15 mouse cellular contexts compared by ENCODE assay signal in genomic region chr14:57833526-57833925, GRCm38 (mm10). TPM values are rescaled to one million over a fixed set of nuclear protein-coding genes. Genes with fewer than 3 reads are reported as not detected.
"Had no signal": no experiment of that assay in that cellular context is flagged by ENCODE, and none has a peak within 500 bp of the region (broad histone marks: within the 10 kb centered on the region; RNA-seq: fewer than 3 reads in every experiment).

No protein-coding gene starts in this region.

- H3K27me3 ChIP-seq: kidney, embryonic 15.5 days; liver, embryonic 13.5 days; megakaryocyte, embryonic 14.5 days; midbrain, embryonic 12.5 days; neural tube, embryonic 12.5 days; stomach, embryonic 15.5 days had no signal

- H3K4me3 ChIP-seq: kidney, embryonic 15.5 days; limb, embryonic 10.5 days; liver, embryonic 13.5 days; megakaryocyte, embryonic 14.5 days; midbrain, embryonic 12.5 days; myocyte; neural tube, embryonic 12.5 days; stomach, embryonic 15.5 days had no signal

- H3K9me3 ChIP-seq: kidney, embryonic 15.5 days; limb, embryonic 10.5 days; liver, embryonic 13.5 days; megakaryocyte, embryonic 14.5 days; midbrain, embryonic 12.5 days; neural tube, embryonic 12.5 days; stomach, embryonic 15.5 days had no signal

- H3K4me1 ChIP-seq: kidney, embryonic 15.5 days; limb, embryonic 10.5 days; midbrain, embryonic 12.5 days; neural tube, embryonic 12.5 days; stomach, embryonic 15.5 days had no signal

- H3K27ac ChIP-seq: kidney, embryonic 15.5 days; limb, embryonic 10.5 days; liver, embryonic 13.5 days; macrophage; midbrain, embryonic 12.5 days; neural tube, embryonic 12.5 days; stomach, embryonic 15.5 days had no signal

- H3K4me2 ChIP-seq: kidney, embryonic 15.5 days; liver, embryonic 13.5 days; midbrain, embryonic 12.5 days; neural tube, embryonic 12.5 days; stomach, embryonic 15.5 days had no signal

- DNase-seq: kidney, adult 2 months; kidney, postnatal 14 days; liver, embryonic 13.5 days; thymus, adult 2 months; thymus, postnatal 25 days had no signal

- H3K9ac ChIP-seq: kidney, embryonic 15.5 days; liver, embryonic 13.5 days; midbrain, embryonic 12.5 days; neural tube, embryonic 12.5 days; stomach, embryonic 15.5 days had no signal

- ATAC-seq: intestine, embryonic 16.5 days had no signal

RNA-seq across cellular contexts. Expression of gene Ska3, which starts 7.5 kb away (rescaled TPM):
- total RNA-seq: neutrophil, adult 5-6 weeks had no signal
